ENCODE assay signal across 18 mouse cellular contexts in genomic region chr1:136143514-136143913, GRCm38 (mm10). TPM values are rescaled to one million over a fixed set of nuclear protein-coding genes. Genes with fewer than 3 reads are reported as not detected.
DNase-seq lines count a peak whose midpoint lies in the region; ATAC-seq and TF ChIP-seq lines count a peak whose summit lies in the region.
"Had no signal": no experiment of that assay in that cellular context is flagged by ENCODE, and none has a peak within 500 bp of the region (broad histone marks: within the 10 kb centered on the region; RNA-seq: fewer than 3 reads in every experiment).

No protein-coding gene starts in this region.

- WGBS in forebrain, postnatal 0 days = 55% methylated on average over 10 of the region's 10 CpGs
- WGBS in liver, postnatal 0 days (ENCODE audit: insufficient replicate concordance) = 85% methylated on average over 10 of the region's 10 CpGs

- peak; percentile 44 for ATAC-seq in forebrain, postnatal 0 days
- ATAC-seq in liver, postnatal 0 days = no peak
- ATAC-seq: intestine, embryonic 15.5 days; Patski had no signal

- peaks cover 28% of the 10 kb centered on the region for H3K36me3 ChIP-seq in forebrain, postnatal 0 days (ENCODE audit: insufficient read depth)
- H3K36me3 ChIP-seq in liver, postnatal 0 days (replicated peaks; ENCODE audit: insufficient read depth, low read length) = peaks cover 6% of the 10 kb centered on the region; the same call in 1 of the 2 replicates
- H3K36me3 ChIP-seq: heart, embryonic 15.5 days had no signal

- H3K27ac ChIP-seq in forebrain, postnatal 0 days (ENCODE audit: low read depth, low read length) = no peak overlapping the region; the same call in 1 of the 2 replicates
- H3K27ac ChIP-seq in liver, postnatal 0 days (ENCODE audit: low read depth) = no peak overlapping the region
- H3K27ac ChIP-seq: embryonic facial prominence, embryonic 12.5 days; heart, embryonic 15.5 days; intestine, embryonic 15.5 days had no signal

- no peak for TF ChIP-seq CTCF in forebrain, postnatal 0 days (IDR thresholded peaks at IDR 0.05; ENCODE audit: low read depth)
- no peak for TF ChIP-seq CTCF in liver, postnatal 0 days (IDR thresholded peaks at IDR 0.05; ENCODE audit: low read depth)

- no peak overlapping the region for H3K9ac ChIP-seq in forebrain, postnatal 0 days
- no peak overlapping the region for H3K9ac ChIP-seq in liver, postnatal 0 days (replicated peaks)
- H3K9ac ChIP-seq: embryonic facial prominence, embryonic 12.5 days; heart, embryonic 15.5 days; intestine, embryonic 15.5 days had no signal

- H3K4me1 ChIP-seq in forebrain, postnatal 0 days (ENCODE audit: insufficient read depth) = peaks cover 53% of the 10 kb centered on the region
- H3K4me1 ChIP-seq in liver, postnatal 0 days (ENCODE audit: insufficient read depth) = peaks cover 27% of the 10 kb centered on the region

- H3K27me3 ChIP-seq in forebrain, postnatal 0 days (ENCODE audit: insufficient read depth, low read length) = no peaks in the 10 kb centered on the region
- H3K27me3 ChIP-seq in liver, postnatal 0 days (ENCODE audit: insufficient read depth, low read length) = no peaks in the 10 kb centered on the region
- H3K27me3 ChIP-seq: embryonic facial prominence, embryonic 12.5 days; heart, embryonic 15.5 days; intestine, embryonic 15.5 days; Patski had no signal

- H3K4me2 ChIP-seq in forebrain, postnatal 0 days (ENCODE audit: low read depth) = no peak overlapping the region
- H3K4me2 ChIP-seq in liver, postnatal 0 days (ENCODE audit: low read depth, low read length) = no peak overlapping the region
- H3K4me2 ChIP-seq: embryonic facial prominence, embryonic 12.5 days; heart, embryonic 15.5 days; intestine, embryonic 15.5 days had no signal

- TF ChIP-seq EP300 in liver, postnatal 0 days (IDR thresholded peaks at IDR 0.05; ENCODE audit: low read depth) = no peak

- H3K4me3 ChIP-seq in forebrain, postnatal 0 days (ENCODE audit: low read depth, low read length) = no peak overlapping the region
- H3K4me3 ChIP-seq in liver, postnatal 0 days (ENCODE audit: low read depth, low read length) = no peak overlapping the region
- H3K4me3 ChIP-seq: embryonic facial prominence, embryonic 12.5 days; heart, embryonic 15.5 days; intestine, embryonic 15.5 days had no signal

- peak; percentile 65 for DNase-seq in layer of hippocampus, adult 11-12 months (ENCODE audit: low spot score)
- no peak for DNase-seq in layer of hippocampus, adult 9-10 months (ENCODE audit: low spot score)
- DNase-seq in forebrain, postnatal 0 days = peak; percentile 42
- DNase-seq in layer of hippocampus, adult 9-11 months = peak; percentile 82
- peak; percentile 85 for DNase-seq in right cerebral cortex, adult 2 months (ENCODE audit: low spot score in 2 of 2)
- DNase-seq in natural killer cell, adult 2 months (ENCODE audit: low spot score in 2 of 2) = no peak
- no peak for DNase-seq in liver, postnatal 0 days
- no peak for DNase-seq in testis, postnatal 14 days (ENCODE audit: low spot score)
- DNase-seq: adrenal gland, postnatal 25 days; cerebellum, adult 18-20 months; kidney, postnatal 4 days; lung, postnatal 14 days; spleen, adult 18-20 months; thymus, postnatal 14 days had no signal

- H3K9me3 ChIP-seq in forebrain, postnatal 0 days (ENCODE audit: low read length) = no peaks in the 10 kb centered on the region
- no peaks in the 10 kb centered on the region for H3K9me3 ChIP-seq in liver, postnatal 0 days (ENCODE audit: low read length)
- H3K9me3 ChIP-seq: embryonic facial prominence, embryonic 12.5 days; heart, embryonic 15.5 days; intestine, embryonic 15.5 days had no signal

RNA-seq across cellular contexts. Expression of gene Kif21b, which starts 12.3 kb away (rescaled TPM):
- total RNA-seq in forebrain, postnatal 0 days (2014; rRNA removed) = 120 and 135 TPM in 2 replicates
- polyA plus RNA-seq in forebrain, postnatal 0 days (2015; fragmentation: Nextera tagmentation; extraction: Ambion mirVana) = 24.8 and 29.2 TPM in 2 replicates
- 0.91 and 1.1 TPM in 2 replicates for polyA plus RNA-seq in liver, postnatal 0 days (2015; fragmentation: Nextera tagmentation; extraction: Ambion mirVana)

Comparison
In these comparisons a context has a peak if more than half of its experiments do, and no peak if none do; other contexts are left out.
1. DNase-seq: peak in layer of hippocampus, adult 11-12 months (single experiment), forebrain, postnatal 0 days (single experiment), layer of hippocampus, adult 9-11 months (single experiment) and right cerebral cortex, adult 2 months (2 of 2); none in layer of hippocampus, adult 9-10 months (single experiment), natural killer cell, adult 2 months (0 of 2), liver, postnatal 0 days (single experiment) and testis, postnatal 14 days (single experiment).
2. RNA of gene Kif21b, which starts 12.3 kb away (polyA plus RNA-seq): 24.8 to 29.2 TPM in forebrain, postnatal 0 days; 0.91 to 1.1 TPM in liver, postnatal 0 days; every median in the first group is over 10 times any median in the second.